Mouse (Mus musculus) layer of hippocampus, adult 11-12 months (tissue): ENCODE measurements around the gene Rnf26.
A peak's percentile ranks its signal among the peaks of the same experiment; 100 is the strongest.

Source experiments
- DNase-seq: peaks from one replicate; pipeline ENCODE4 v3.0.0; 2022; ENCODE audit warnings: low spot score

Rnf26 gene

DNA sequence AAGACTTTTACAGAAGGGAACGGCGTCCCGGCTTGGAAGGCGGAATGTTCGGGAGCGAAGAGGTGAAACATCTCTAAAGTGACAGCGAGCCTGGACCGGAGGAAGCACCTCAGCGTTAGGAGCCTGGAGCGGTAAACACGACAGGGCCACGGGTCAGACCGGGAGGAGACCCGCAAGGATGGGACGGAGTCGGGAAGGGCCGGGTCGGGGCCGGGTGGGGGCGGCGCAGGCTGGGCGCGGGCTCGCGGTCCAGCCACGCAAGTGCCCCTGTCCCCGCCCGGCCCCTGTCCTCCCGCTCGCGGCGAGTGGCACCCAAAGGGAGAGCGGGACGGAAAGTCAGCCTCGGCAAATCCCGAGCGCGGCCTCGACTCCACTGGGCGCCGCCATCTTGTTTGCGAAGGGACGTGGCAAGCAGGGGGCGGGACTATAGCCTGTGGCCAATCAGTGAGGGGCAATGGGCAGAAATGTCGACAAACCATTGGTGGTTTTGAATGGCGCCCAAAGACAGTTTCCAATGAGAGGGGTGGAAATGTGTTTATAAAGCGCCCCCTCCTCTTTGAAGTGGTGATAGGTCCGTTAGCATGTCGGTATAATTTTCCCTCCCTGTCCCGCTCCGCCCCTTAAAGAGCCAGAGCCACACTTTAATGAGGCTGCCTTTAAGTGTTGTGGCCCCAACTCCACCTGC, at the start of gene Rnf26, which contains the start of gene Gm49380:
TSS of gene Rnf26 (minus strand) at position 413 of the 685 bp plus-strand sequence.
TSS of gene Gm49380 (minus strand) at position 396 of the 685 bp plus-strand sequence.
- DNase-seq, result peak; percentile 97

DNA sequence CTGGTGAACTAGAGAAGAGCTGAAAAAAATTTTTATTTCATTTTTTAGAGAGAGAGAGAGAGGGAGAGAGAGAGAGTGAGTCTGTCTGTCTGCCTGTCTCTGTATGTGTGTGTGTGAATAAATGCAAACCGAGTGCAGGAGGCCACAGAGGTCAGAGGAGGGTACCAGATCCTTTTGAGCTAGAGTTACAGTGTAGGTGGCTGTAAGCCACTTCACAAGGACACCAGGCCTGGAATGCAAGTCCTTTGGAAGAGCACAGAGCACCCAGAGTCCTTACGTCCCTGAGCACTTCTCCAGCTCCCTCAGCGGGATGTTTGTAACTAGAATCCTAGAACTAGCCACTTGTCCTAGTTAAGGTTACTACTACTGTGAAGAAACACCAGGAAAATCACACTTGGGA, 46.6 kb upstream of the Rnf26 start:
- DNase-seq, result no peak

DNA sequence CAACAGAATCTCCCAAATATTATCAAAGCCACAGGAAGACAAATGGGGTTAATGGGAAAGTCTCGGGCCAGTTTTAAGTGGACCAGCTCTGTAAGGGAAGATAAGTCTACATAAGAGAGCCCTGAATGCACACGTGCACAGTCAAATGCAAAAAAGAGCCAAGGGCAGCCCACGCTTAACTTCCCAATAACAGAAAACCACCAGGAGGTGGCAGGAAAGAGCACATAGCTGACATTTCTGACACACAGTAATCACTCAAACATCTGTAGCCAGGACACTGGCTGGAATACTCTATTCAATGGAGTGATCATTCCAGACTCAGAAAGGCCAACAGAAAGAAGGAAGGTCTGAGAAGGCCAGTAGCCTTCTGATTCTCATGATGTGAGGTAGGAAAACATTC, 34.0 kb upstream of the Rnf26 start:
- no peak for DNase-seq

DNA sequence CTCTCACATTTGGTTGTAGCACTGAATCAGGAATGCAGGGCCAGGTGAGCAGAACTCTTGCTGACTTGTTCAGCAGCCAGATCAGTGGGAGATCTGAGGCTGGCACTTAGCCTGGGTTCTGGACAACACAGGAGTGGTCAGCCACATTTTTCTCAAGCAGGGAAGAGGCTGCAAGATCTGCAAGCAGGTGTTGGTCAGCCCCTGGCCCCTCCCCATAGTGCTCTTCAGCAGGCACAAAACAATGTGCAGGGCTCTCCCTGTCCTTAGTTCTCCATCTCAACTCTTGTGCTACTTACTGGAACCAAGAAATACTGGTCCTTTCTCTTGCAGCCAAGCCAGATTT, 31.4 kb upstream of the Rnf26 start:
- DNase-seq, result no peak

DNA sequence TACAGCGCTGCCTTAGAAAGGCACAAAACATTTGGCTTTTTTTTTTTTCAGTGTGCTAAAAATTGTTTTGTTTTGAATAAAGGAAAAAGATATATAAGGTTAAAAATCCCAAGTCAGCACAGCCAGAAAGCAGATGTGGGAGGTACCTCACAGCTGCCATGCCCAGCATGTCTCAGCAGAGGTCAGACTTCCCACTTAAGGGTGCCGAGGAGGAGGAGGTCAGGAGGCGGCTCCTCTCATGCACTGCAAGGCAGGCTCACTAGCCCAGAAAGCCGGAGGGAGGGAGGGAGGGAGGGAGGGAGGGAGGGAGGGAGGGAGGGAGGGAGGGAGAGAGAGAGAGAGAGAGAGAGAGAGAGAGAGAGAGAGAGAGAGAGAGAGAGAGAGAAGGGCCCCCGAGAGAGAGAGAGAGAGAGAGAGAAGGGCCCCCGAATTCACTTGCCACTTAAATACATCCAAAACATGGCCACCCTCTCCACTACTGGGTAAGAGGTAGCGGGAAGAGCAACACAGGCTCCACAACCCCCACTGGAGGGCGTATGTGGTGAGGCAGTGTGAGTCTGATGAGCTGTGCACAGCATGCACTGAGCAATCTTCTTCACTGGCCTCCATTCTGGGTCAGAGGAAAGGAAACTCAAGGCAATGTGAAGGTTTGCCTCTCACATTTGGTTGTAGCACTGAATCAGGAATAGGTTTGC, 30.9 kb upstream of the Rnf26 start:
- no peak for DNase-seq

DNA sequence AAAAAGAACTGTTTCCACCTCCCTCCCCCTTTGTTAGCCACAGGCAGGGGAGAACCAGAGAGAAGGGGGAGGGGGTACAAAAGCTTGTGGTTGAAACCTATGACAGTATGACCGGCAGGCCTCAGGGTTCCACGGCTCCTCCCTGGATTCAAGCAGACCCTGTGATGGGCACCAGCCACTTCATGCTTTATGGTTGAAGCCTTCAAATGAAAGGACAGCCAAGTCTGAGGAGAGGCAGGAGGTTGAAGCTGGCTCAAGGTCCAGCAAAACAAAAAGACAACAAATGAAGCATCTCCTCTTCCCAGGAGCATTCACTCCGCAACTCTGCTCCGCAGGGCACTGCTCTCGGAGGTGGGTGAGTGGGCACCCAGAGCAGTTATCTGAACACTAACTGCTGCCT, 30.1 kb upstream of the Rnf26 start:
- DNase-seq, result no peak

DNA sequence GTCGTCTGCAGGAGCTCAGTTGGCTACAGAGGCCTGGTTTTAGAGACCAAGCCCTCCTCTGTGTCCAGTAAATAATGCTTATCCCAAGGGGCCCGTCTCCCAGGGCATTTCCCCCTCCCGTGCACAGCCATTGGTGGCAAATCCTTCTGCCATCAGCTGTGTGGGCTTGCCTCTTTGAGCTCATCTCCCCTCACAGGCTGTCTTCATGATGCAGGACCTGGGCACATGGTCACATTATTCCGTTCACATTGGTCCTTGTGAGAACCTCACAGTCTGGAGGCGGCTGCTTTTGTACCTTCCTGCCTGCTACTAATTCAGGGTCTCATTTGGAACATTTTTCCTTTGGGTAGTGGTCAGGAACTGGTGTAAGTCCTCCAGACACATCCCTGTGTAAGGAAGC, 28.6 kb upstream of the Rnf26 start:
- DNase-seq, result no peak

DNA sequence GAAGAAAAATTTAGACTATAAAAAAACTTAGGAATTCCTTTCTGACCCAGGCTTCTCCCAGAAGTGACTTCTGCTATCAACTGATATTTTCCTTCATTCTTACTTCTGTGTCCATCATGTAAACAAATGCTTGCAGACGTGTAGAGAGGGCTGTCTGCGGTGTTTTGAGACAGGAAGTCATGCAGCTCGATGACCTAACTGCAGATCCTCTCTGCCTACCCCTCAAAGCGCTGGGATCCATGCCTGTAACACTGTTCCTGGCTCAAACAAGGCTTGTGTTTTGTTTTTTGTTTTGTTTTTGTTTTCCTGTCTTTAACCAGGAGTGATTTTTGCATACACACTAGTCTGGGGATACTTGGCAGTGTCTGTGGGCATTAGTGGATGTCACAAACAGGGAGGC, 24.5 kb upstream of the Rnf26 start:
- no peak for DNase-seq

DNA sequence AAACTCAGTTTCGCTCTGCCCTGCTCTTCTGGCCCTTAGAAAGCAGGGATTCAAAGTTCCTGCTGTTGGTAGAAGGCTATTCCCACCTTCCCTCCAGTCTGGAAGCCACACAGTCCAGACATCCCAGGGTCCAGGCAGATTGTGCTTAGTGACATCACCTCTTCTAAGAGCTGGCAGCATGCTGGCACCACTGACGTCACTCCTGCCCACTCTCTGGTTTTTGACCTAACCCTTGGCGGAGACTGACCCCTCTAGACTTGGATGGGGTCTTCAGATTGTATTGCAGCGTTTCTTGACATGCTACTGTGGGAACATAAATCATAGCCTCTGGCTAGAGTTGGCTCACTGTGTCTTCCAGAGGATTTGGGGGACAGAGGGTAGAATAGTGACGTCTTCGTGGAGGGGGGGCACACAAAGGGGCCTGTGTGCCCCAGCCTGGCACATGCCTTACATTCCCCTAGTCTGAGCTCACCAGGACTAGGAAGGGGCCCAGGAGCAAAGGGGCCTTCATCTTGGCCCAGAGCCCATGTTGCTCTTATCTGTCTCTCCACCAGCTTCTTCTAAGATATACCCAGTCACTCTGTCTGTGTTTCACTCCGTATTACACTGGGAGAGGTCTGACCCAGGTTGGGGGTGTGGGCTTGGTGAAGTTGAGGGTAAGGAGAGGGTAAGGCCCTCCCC, 22.6 kb upstream of the Rnf26 start:
- DNase-seq, result no peak

DNA sequence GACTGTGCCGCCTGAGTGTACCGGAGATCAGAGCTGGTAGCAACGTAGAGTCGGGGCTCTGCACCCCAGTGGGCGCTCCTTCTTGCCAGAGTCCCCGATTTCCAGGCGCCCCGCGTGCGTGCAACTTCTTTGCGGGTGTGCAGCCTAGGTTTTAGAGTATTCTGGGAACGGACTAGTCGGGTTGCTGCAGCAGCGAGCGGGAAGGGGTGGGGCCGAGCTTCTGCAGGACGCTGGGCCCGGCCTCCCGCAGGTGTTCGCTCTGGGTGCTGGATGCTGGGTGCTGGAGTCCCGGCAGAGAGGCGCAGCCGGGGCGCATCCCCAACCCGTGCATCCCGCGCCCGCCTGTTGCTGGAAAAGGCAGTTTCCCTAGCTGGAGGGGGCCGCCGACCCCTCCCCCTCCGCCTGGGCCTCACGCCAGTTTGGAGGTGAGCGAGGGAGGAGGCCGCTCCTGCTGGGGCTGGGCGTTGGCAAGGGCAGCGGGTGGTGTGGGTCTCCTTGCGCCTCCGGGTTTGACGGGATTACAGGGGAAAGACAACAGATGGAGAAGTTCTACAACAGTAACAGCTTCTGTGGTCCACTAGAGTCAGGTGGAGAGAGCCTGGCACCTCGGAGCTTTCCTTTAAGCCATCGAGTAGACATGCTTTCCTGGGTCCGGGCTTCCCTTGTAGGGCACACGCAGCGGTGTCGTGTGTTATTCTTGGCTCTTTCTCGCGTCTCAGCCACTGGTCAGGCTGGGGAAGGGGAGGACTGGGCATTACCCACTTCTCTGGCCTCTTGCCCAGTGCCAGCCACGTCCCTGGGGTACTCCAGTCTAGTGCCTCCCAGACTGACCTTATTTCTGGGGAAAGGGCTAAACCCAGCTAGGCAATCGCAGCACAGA, 21.8 kb upstream of the Rnf26 start:
- DNase-seq, result no peak

DNA sequence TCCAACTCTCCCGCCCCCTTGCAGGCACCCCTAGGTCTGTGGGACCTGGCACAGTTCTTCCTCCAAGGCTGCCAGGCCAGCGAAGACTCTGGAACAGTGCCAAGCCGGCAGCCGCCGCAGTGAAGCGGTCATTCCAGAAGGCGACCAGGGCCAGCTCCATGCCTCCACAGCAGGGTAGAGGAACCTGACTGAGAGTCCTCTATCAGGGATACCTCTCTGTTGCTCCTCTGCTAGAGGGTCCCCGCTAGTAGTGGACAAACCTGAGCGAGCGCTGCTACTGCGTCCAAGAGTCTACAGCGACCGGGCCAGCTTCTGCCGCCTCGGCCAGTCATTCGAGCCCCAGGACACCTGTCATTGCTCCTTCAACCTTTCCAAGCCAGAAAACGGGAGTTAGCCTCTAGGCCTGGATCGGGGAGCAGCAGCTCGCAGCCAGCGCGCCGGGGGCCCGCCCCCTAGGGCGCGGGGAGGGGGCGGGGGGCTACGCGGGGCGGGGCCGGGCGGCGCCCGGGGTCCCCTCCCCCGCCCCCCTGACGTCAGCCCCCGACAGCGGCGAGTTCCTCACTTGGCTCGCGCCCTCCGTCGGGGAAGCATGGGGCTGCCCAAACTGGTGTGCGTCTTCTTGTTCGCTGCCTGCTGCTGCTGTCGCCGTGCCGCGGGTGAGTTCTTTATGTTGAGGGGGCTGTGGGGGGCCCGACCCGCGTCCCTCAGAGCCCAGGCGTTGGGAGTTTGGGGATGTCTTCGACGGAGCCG, 21.0 kb upstream of the Rnf26 start, which contains the start of gene Mcam:
TSS of gene Mcam (plus strand) at position 369 of the 750 bp plus-strand sequence.
- DNase-seq, result peak; percentile 56

DNA sequence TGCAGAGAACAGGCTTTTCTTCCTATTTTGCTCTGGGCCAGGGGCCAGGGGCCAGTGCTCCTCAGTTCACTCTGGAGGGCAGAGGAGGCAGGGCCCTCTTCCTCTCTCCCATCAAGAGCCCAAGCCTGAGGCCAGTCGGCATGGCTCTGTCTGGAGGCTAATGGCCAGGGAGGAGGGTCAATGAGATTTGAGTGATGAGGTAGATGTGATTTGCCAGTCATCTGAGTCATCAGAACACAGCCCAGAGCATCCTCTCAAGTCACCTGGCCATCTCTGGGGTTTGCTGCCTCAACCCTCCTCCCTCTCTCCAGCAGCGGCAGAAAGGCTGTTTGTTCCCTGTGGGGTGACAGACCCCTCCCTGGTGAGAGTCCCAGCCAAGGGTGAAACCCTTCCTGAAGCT, 20.0 kb upstream of the Rnf26 start:
- no peak for DNase-seq

DNA sequence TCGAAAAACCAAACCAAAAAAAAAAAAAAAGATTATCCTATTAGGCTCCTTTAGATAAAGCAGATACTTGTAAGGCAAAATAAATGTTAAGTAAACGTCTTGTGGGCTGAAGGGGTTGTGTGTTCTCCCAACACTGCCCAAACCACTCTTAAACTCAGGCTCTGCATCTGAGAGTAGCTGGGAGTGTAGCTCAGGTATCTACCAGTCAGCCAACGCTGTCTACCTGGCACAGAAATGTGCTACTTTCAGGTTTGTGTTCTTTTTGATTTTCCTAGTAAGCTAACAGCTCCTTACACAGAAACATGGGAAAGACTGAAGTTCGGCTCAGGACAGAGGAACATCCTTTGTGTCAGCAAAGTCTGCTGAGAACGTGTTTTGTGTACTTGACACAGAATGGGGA, 18.9 kb upstream of the Rnf26 start:
- no peak for DNase-seq

DNA sequence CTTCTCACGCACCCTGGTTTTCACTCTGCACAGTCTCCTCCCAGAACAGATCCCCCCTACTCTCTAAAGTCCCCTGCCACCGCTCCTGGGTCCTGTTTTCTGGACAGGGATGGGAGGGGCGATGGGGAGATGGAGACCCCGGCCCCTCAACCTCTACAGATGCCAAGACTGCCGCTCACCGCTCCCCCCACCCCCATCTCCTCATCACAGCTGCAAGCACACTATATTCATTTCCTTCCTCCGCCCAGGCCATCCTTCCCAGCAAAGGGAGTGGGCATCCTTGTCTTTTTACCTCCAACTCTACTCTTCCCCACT, 17.9 kb upstream of the Rnf26 start:
- DNase-seq, result no peak

DNA sequence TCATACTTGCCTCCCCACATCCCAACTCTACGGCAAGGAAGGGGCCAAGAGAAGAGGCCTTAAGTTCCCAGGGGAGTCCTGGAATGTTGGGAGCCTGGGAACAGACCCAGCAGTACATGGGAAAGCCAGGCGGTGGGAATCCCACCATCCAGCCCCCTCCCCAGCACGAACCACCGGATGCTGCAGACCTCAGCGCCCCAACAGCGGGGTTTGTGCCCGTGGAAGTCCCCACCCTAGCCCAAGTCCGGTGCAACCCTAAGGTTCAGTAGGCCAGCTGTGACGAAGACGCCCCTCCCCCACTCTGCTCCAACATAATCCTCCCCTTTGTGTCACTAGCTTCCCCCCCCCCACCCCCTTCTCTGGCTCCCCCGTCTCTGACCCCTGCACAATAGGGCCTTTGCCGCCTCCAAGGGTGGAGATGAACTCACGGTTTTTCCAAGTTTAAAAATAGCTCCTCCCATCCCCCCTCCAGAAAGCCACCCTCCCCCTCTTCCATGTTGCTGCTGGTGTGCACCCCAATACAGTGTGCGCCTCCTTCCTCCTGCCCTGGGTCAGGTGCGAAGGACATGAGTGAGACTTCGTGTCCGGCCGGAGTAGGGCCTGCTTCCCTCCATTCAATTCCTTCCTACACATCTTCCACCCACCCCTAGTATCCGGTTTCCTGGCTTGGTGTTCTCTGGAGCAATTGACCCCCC, 17.4 kb upstream of the Rnf26 start:
- peak; percentile 74 for DNase-seq

DNA sequence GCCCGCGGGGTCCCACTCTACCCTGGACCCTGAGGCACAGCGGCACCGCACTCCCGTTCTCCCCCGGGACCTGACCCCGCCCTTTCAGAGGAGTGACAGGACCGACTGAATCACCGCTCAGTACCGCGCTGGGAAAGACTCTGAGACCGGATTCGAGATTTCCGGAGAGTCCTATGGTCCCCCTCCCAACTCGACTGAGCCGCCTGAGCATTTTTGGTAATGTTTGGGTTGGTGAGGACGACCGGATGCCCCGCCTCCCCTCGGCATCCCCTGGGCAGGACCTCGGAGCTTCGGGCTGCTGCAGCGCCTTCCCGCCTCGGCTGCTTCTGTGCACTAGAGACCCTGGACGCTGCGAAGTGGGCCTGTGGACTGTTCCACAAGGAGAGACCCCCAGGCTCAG, 16.7 kb upstream of the Rnf26 start:
- no peak for DNase-seq

DNA sequence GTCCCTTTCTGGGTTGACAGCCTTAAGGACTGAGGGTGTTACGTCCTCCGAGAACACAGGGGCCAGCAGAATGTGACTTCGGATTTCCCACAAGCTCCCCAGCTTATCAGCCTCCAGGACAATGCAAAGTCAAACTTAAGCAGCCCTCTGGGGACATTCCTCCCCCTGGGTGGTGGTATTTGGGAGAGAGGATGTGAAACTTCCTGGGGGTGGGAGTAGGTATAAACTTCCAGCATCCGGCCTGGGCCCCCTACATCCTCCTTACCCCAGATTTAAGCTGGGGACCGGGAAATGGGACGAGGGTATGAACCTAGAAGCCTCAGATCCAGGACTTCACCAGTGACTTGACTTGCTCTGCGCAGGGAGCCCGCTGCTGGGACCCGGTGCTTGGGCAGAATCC, 16.3 kb upstream of the Rnf26 start:
- DNase-seq, result no peak

DNA sequence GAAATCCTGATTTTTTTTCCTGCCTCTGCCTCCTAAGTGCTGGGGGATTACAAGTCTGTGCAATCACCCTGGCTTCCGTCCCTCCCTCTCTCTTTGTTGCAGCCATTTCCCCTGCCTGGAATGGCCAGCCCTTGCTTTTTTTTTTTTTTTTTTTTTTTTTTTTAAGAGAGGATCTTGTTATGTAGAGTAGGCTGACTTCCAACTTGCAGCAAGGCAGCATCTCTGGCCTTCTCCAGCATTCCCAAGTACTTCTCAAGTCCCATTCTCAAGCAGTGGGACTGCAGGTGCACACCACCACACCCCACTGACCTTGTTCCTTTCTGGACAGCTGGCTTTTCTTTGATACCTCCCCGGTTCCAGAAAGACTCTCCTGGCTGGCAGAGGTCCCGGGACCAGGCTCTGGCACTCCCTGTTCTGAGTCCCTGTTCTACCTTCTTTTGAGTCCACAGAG, 14.1 kb upstream of the Rnf26 start:
- DNase-seq, result no peak

DNA sequence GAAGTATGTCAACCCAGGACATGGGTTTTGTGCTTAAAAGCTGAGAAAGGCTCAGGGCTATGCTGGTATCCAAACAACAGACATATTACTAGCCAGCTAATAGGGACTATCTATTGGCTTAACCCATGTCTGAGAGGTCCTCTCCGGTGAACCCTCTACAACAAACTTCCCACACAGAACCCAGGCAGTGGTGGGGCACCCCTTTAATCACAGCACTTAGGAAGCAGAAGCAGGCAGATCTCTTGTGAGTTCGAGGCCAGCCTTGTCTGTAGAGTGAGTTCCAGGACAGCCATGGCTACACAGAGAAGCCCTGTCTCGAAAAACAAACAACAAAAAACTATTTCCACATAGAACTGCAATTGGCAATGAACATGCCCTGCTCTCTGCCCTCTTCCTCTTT, 13.4 kb upstream of the Rnf26 start:
- no peak for DNase-seq

DNA sequence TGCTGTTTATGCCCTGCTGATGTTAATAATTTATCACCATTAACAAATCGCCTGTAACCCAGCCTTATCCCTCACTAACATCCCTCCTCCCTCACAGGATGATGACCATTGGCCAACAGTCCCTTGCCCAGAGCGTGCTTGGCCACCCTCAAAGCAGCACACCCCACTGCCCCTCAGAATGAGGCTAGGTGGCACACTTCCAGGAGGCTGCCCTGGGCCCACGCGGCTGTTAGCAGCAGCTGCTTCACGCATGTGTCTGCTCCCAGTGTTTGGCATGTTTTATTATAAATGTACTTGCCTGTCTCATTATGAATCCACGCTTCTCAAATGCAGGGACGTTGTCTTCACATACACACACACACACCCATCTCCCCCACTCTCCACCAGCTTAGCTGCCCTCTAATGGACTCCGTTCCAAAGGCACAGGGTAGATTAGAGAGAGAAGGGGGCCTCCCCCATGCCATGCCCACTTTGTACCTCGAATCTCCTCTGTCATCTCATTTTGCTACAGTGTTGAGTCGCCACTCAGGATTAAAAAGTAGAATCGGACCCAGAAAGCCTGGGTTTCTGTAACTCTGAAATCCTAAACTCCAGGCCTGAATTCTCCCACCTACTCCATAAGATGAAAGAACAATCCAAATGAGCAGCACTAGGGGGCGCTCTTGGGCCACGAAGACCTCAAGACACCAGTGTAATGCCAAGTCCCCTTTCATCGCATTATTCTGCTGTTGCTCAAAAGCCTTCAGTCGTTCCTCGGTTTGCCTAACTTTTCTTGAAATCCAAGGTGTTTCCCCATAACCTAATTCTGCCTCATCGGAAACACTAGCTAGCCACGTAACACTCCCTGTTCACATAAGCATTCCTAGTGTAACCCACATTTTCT, 12.5 kb upstream of the Rnf26 start:
- peak; percentile 95 for DNase-seq
